Mouse (Mus musculus) T-cell, adult 2 months (primary cell): ENCODE measurements around the gene F11r.

Experiments
- DNase-seq: peaks from one replicate; pipeline ENCODE4 v3.0.0; 2022; ENCODE audit warnings: low spot score

F11r gene

GRCm38 (mm10) chr1:171437264-171438013, at the start of gene F11r:
Gene F11r (plus strand): TSS chr1:171437535.
- DNase-seq: peak; percentile 68

DNA sequence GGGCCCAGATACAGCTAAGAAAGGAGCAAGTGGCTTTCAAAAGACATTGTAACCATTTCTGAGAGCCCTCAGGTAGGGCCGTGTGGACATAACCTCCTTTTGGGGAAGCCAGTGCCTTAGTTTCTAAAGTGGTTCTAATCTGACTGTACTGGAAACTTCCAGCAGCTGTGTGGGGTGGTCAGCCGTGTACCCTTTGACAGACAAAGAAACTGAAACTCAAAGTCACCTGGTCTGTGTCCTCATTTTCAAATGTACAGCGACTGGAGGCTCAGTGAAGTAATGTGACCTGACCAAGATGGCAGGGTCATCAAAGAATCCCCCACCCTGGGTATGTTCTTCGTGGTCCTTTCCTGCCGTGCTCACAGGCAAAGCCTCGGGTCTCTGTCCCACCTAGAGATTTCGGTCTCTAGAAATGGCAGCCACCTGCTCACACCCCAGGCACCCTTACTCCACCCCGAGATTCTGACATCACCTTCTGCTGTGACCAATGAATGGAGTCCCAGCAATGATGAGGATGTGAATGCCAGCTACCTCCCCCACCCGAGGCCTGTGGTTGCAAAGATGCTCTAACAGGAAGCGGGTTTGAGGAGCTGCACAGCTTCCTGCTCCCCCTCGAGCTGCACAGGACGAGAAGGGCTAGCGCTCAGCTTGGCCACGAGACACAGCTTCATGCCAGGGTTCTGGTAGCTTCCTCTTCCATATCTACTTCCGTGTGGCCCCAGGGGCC, 48.8 kb upstream of the F11r start, which contains the start of gene Arhgap30:
Gene Arhgap30 (plus strand): TSS at position 579 of the 727 bp plus-strand sequence.
- peak; percentile 98 for DNase-seq

DNA sequence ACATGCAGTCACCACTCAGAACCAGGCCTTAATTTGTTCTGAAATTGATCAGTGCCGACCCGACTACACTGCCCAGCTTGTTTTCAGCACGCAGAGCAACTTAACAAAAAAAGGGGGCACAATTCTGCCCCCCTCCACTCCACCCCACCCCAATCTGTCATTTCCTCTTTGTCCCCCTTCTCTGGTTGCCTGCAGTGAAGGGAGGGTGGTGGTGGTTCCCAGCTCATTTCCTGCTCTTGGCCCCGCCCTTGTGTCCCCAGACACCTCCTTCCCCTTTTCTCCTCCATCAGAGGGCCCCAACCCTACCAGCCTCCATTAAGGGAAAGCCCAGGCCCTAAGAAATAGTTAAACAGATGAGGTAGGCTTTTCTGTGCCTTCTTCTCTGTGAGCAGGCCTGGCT, 47.2 kb upstream of the F11r start:
- DNase-seq: peak; percentile 89

DNA sequence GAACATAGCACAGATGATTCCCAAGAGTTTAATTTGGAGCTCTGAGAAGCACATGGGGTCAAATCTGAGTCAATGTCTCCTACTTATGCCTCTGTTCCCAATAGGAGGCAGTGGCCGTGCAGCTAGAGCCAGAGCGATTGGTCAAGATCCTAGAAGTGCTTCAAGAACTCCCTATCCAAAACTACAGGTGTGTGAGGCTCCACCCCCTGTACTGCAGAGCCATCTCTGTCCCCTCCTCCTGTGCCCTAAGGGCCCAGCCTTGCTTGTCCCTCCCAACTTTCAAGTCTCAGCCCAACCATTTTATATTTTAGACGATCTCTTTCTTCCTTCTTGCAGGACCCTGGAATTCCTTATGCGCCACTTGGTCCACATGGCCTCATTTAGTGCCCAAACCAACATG, 35.5 kb upstream of the F11r start:
- DNase-seq: no peak

DNA sequence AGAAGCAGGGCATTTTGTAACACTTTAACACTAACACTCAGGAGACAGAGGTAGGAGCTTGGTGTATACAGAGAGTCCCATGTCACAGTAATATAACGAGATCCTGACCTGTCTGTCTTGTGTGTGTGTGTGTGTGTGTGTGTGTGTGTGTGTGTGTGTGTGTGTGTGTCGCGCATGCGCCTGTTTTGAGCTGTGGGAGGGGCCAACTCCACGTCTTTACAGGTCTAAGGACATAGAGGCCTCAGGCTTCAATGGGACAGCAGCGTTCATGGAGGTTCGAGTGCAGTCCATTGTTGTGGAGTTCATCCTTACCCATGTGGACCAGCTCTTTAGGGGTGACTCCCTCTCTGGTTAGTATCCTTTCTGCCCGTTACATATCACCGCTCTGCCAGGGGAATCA, 34.3 kb upstream of the F11r start:
- DNase-seq: no peak

DNA sequence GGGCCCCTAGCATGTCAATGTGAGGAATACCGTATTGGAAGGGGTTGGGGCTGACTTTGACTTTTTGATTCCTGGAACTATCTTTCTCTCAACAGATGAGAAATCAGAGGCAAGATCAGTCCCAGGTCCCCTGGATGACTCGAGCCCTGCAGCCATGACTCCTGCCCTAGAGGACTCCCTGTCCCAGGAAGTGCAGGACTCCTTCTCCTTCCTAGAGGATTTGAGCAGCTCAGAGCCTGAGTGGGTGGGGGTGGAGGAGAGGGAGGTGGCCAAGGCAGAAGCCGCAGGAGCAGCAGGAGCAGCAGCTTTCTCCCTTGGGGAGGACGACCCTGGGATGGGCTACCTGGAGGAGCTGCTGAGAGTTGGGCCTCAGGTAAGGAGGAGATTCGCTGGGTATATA, 30.1 kb upstream of the F11r start:
- DNase-seq: no peak

DNA sequence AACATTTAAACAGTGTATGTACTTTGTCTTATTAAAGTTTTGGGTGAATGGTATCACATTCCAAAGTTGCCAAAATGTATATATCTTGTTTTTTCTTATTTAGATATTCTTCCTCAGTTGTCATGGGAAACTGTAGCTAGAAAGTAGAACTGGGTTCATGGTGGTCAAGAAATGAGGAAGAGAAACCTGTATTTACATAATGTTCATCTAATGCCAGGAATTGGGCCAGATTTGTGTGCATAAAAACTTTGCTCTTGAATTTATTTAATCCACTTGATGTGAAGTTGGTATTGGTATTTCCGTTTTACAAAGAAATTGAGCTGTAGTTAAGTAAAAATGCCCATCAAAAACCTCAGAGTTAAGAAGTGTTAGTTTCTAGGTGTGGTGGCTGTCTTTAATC, 27.1 kb upstream of the F11r start:
- DNase-seq: no peak

DNA sequence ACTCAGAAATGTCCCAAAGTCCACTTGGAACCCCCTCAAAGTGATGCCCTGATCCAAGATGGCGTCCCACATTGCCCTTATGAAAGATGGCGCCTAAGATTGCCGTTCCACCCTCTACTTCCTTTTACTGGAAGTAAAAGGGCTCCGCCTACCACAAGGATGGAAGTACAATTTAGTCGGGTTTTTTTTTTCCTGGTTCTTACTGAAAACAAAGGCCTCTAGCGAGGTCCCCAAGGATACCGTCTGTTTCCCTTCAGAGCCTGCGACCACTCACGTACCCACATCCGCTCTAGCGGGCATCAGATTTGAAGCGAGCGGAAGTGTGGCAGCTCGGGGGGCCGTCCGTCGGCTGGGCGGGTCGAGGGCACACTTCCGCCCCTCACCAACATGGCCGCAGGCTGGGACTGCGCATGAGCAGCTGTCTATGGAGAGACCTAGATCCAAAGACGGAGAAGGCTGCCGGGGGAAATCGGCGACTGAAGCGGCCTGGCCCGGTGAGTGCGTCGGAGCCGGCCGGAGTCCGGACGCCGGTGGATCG, 26.3 kb upstream of the F11r start, which contains the start of gene Usf1:
Gene Usf1 (plus strand): TSS at position 367 of the 538 bp plus-strand sequence.
- peak; percentile 97 for DNase-seq

DNA sequence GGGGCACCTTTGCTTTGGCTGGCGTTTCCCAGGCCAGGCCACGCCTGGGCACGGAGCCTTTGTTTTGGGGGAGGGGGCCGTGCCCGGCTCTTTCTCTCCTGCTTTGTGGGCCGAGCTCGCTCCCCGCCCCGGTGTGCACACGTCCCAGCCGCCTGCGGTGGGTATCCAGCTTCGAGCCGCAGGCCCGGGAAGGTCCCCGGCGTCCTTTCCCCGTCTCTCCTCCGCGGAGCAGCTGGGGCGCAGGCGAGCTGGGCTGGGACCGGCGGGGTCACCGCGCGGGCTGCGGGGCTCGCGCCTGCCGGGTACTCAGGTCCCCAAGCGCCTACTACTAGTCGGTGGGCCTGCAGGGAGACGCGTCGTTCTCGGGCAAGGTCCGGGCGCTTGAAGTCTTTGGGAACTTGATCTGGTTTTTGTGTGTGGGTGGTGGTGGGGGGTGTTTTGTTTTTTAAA, 25.8 kb upstream of the F11r start:
- DNase-seq: no peak

DNA sequence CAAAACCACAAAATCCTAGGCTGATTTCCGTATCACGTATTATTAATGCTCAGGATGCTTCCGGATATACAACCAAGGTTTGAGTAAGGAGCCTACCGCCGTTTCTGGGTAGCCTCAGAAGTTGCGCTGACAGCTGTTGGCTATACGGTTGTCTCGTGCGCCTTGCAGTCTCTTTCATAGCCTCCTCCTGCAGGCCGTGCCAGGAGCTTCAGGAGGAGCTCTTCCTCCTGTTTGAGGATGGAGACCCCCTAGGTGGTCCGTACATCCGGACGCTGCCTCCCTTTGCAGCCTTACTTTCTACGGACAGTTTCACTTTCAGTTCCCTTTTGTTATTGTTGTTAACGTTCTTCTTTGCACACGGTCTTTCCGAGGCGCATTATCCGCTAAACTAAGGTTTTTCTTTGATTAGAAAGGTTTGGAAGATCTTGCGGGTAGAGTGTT, 25.3 kb upstream of the F11r start:
- DNase-seq: peak; percentile 66

DNA sequence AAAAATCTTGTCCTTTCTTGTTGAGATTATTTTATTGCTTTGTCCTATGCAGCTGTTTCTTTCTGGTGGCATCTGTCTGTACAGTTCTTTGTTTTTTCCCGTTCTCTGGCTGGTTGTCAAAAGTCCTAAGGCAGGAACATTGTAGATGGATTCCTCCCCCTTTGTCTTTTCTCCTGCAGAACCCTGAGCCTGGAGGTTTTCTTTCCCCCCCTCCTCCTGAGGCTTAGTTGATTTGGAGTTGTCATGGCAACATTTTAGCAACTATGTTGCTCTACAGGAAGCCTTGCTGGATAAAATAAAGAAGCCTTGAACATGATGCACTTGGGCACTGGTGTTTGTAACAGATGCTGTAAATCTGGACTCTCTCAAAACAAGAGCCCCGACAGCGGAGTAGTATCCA, 24.9 kb upstream of the F11r start:
- peak; percentile 35 for DNase-seq

GRCm38 (mm10) chr1:171413608-171414007, 23.7 kb upstream of the F11r start:
- no peak for DNase-seq

GRCm38 (mm10) chr1:171418660-171419059, 18.7 kb upstream of the F11r start, which contains the start of gene Tstd1:
Gene Tstd1 (plus strand): TSS chr1:171418872.
- no peak for DNase-seq

- no peak for DNase-seq
These were observed 17.9 kb upstream of the F11r start for GRCm38 (mm10) chr1:171419291-171419882.

GRCm38 (mm10) chr1:171419905-171420304, 17.4 kb upstream of the F11r start:
- no peak for DNase-seq

- DNase-seq: no peak
These were observed 14.7 kb upstream of the F11r start for GRCm38 (mm10) chr1:171422504-171423095.

DNA sequence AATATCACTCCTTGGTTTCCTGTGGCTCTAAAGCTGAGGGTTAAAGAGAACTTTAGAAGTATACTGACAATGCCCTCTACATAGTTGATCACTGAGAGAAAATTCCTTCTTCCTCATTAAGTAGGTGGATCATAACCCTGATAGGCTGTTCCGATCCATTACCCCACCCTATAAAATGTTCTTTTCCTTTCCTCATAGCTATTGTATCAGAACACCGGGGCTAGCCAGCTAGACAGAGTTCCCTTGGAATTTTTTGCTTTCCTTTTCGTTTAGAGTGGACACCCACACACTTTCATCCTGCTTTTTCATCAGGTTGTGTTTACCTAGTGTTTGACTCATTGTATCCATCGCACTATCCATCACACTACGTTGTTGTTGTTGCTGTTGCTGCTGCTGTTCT, 12.7 kb upstream of the F11r start:
- DNase-seq: no peak

GRCm38 (mm10) chr1:171425126-171425525, 12.2 kb upstream of the F11r start:
- no peak for DNase-seq

DNA sequence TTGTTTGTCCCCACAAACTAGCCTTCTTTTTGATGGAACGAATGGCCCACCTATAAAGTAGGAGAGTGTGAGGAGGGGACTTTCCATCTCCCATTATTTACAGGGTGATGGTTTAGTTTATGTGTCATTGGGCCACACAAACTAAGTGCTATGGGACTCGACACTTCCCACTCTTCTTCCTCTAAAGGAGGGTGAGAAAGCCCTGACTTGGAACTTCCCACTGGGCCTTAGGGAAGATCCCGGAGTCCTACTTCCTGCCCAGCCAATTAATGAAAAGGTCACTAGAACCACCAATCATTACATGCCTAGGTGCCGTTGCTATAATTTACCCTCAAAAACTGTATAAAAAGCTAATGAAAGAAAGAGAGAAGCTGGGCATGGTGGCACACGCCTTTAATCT, 5.2 kb upstream of the F11r start:
- DNase-seq: no peak

DNA sequence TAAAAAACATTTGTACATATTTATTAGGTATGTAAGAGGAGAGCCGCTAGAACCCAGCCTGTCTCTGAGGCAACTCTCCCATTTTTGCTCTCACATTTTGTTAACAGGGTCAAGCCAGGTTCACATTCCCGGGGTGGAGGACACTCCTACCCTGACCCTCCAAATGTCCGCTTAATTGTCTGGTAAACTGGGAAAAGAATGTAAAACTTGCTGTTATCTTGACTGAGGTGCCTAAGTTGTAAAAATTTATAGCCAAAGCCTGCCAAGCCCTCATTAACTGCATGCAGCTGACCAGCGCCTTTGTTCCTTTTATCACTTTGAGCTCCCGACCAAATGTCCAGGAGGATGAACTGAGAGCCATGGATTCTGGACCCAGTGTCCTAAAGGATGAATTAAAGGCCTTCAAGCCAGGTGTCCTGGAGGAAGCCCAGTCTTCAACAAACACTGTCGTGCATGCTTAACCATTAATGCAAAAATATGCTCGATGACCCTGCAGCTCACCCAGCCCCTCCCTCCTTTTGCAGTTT, 2.0 kb upstream of the F11r start:
- no peak for DNase-seq

- DNase-seq: no peak
These were observed 1.4 kb upstream of the F11r start for GRCm38 (mm10) chr1:171435974-171436373.
